ENCODE assay signal across 7 mouse cellular contexts in genomic region chr5:28117882-28118530, GRCm38 (mm10). TPM values are rescaled to one million over a fixed set of nuclear protein-coding genes. Genes with fewer than 3 reads are reported as not detected.
DNase-seq lines count a peak whose midpoint lies in the region; ATAC-seq lines count a peak whose summit lies in the region.

No protein-coding gene starts in this region.

- no peaks in the 10 kb centered on the region for H3K36me3 ChIP-seq in heart, embryonic 16.5 days (ENCODE audit: control insufficient read depth, insufficient read depth)
- H3K36me3 ChIP-seq in limb, embryonic 10.5 days, result no peaks in the 10 kb centered on the region
- H3K36me3 ChIP-seq in neural tube, embryonic 13.5 days, result no peaks in the 10 kb centered on the region

- peak overlapping the region; percentile 62 for H3K4me2 ChIP-seq in heart, embryonic 16.5 days (ENCODE audit: low read depth, low read length)
- H3K4me2 ChIP-seq in neural tube, embryonic 13.5 days, result peak overlapping the region; percentile 45

- under 1% methylated on average over 30 of the region's 30 CpGs for WGBS in heart, embryonic 16.5 days
- under 1% methylated on average over 30 of the region's 30 CpGs for WGBS in limb, embryonic 10.5 days
- 1% methylated on average over 30 of the region's 30 CpGs for WGBS in neural tube, embryonic 13.5 days

- no peak overlapping the region for H3K27ac ChIP-seq in heart, embryonic 16.5 days (ENCODE audit: low read length)
- H3K27ac ChIP-seq in limb, embryonic 10.5 days, result peak overlapping the region; percentile 38
- no peak overlapping the region for H3K27ac ChIP-seq in neural tube, embryonic 13.5 days (replicated peaks)

- peaks cover 2% of the 10 kb centered on the region; the same call in 1 of the 2 replicates for H3K4me1 ChIP-seq in heart, embryonic 16.5 days (ENCODE audit: control insufficient read depth, insufficient read depth, low read length)
- H3K4me1 ChIP-seq in limb, embryonic 10.5 days, result peaks cover 15% of the 10 kb centered on the region
- peaks cover 12% of the 10 kb centered on the region for H3K4me1 ChIP-seq in neural tube, embryonic 13.5 days (replicated peaks)

- H3K9ac ChIP-seq in heart, embryonic 16.5 days (ENCODE audit: low read length), result 0 out of 2 replicates have a peak overlapping the region, but pooled peaks have one; percentile 5
- H3K9ac ChIP-seq in neural tube, embryonic 13.5 days, result no peak overlapping the region

- no peaks in the 10 kb centered on the region for H3K9me3 ChIP-seq in heart, embryonic 16.5 days (replicated peaks; ENCODE audit: control insufficient read depth, low read length)
- H3K9me3 ChIP-seq in limb, embryonic 10.5 days (replicated peaks), result no peaks in the 10 kb centered on the region
- H3K9me3 ChIP-seq in neural tube, embryonic 13.5 days, result no peaks in the 10 kb centered on the region

- DNase-seq in brain, adult 2 months (ENCODE audit: low read depth, low spot score), result peak; percentile 63
- peak; percentile 70 to 74 for DNase-seq in cerebellum, postnatal 10 days
- peak; percentile 81 for DNase-seq in limb, embryonic 10.5 days (ENCODE audit: low spot score)
- DNase-seq in frontal cortex, postnatal 25 days (ENCODE audit: low spot score in 2 of 2), result no peak
- no peak for DNase-seq in right cerebral cortex, postnatal 10 days (ENCODE audit: low spot score in 2 of 2)

- peaks cover 66% of the 10 kb centered on the region for H3K27me3 ChIP-seq in heart, embryonic 16.5 days (ENCODE audit: control insufficient read depth, insufficient read depth, low read length)
- peaks cover 82% of the 10 kb centered on the region for H3K27me3 ChIP-seq in limb, embryonic 10.5 days (ENCODE audit: low read depth, poor library complexity, severe bottlenecking)
- H3K27me3 ChIP-seq in neural tube, embryonic 13.5 days, result peaks cover 75% of the 10 kb centered on the region

- H3K4me3 ChIP-seq in heart, embryonic 16.5 days (ENCODE audit: low read length), result peak overlapping the region; percentile 45
- peak overlapping the region; percentile 49 for H3K4me3 ChIP-seq in limb, embryonic 10.5 days
- H3K4me3 ChIP-seq in neural tube, embryonic 13.5 days, result peak overlapping the region; percentile 21

- ATAC-seq in heart, embryonic 16.5 days (replicated peaks; ENCODE audit: extremely low read depth, insufficient read depth, low FRiP score), result no peak
- no peak for ATAC-seq in neural tube, embryonic 13.5 days (ENCODE audit: low read depth)

RNA-seq across cellular contexts. Expression of gene Insig1, which starts 46.8 kb away (rescaled TPM):
- 21.8 and 25.7 TPM in 2 replicates for polyA plus RNA-seq in heart, embryonic 16.5 days (2015; fragmentation: Nextera tagmentation; extraction: Ambion mirVana)
- 78.8 and 91.0 TPM in 2 replicates for polyA plus RNA-seq in limb, embryonic 10.5 days (2016; fragmentation: Nextera tagmentation; extraction: Ambion mirVana)
- 54.4 and 55.4 TPM in 2 replicates for polyA plus RNA-seq in neural tube, embryonic 13.5 days (2015; fragmentation: Nextera tagmentation; extraction: Ambion mirVana)

RNA-seq across cellular contexts. Expression of gene En2, which starts 47.5 kb away (rescaled TPM):
- polyA plus RNA-seq in heart, embryonic 16.5 days (2015; fragmentation: Nextera tagmentation; extraction: Ambion mirVana), result not detected in 2 replicates
- polyA plus RNA-seq in limb, embryonic 10.5 days (2016; fragmentation: Nextera tagmentation; extraction: Ambion mirVana), result not detected in 2 replicates
- not detected in 2 replicates for polyA plus RNA-seq in neural tube, embryonic 13.5 days (2015; fragmentation: Nextera tagmentation; extraction: Ambion mirVana)

Comparison
In these comparisons a context has a peak if more than half of its experiments do, and no peak if none do; other contexts are left out.
1. DNase-seq: peak in brain, adult 2 months (single experiment), cerebellum, postnatal 10 days (2 of 2) and limb, embryonic 10.5 days (single experiment); none in frontal cortex, postnatal 25 days (0 of 2) and right cerebral cortex, postnatal 10 days (0 of 2).
2. Peak in every context shown above with its lines, with median percentiles within 50 percentile points of each other: H3K4me3 ChIP-seq.